Mouse (Mus musculus) lung, adult 2 months (tissue): Measurements from ENCODE around the gene Pgap2.

ENCODE experiments used
- CTCF ChIP-seq: fragments of 200-500 bp; IDR thresholded peaks from 2 replicates; pipeline ENCODE4 v1.5.1; 2011; ENCODE audit warnings: mild to moderate bottlenecking, low read length, control low read depth; ENCODE audit not compliant: insufficient read depth
- POLR2A ChIP-seq: fragments of 200-500 bp; IDR thresholded peaks from 2 replicates; pipeline ENCODE4 v1.6.1; 2011; ENCODE audit warnings: low read depth, mild to moderate bottlenecking, control low read depth, low read length, borderline replicate concordance; ENCODE audit errors: extremely low read depth

GRCm38 (mm10) chr7:102259716-102260479 is 49.9 kb downstream of the Pgap2 start:
- no peak for TF ChIP-seq CTCF
- TF ChIP-seq POLR2A = no peak
